8 mouse cellular contexts compared by ENCODE assay signal in the genomic region with DNA sequence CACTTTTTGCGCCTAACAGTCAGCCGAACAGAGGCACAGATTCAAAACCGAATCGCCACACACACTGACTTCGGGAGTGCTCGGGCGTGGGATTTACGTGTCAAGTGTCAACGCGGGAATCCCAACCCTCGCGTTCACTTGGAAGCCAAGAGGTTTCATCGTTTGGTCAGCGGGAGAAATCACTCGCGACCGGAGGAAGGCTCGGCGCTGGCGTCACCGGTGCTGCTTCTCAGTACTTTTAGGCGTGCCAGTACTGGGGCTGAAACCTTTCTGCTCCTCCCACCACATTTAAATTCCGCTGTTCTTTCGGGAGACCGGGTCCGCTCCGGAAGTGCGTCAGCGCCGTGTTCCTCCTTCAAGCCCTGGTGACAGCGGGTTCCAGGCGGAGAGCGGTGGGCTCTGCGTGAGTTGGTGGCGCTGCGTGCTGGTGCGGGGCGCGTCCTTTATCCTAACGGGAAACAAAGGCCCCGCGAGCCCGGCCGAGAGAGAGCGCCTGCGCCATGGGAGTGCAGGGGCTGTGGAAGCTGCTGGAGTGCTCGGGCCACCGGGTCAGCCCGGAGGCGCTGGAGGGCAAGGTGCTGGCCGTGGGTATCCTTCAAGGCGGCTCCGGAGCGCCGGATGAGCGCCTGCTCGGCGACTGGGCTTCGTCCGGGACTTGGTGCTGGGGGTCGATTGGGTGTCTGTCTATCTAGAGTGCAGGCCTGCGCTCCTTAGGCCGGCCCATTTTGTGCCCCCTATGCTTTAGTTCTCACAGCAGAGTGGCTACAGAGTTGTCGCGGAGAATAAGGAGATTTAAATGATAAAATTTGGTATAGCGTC. TPM values are rescaled to one million over a fixed set of nuclear protein-coding genes. Genes with fewer than 3 reads are reported as not detected.
DNase-seq lines count a peak whose midpoint lies in the region; ATAC-seq lines count a peak whose summit lies in the region.

A gene (plus strand): TSS at position 182 of the 819 bp plus-strand sequence.

- DNase-seq in adrenal gland, adult (ENCODE audit: inconsistent age in 2 of 2, low spot score in 1 of 2), result peak; percentile 92 to 97
- DNase-seq in embryo, embryonic 10.5 days (ENCODE audit: low spot score), result peak; percentile 94
- DNase-seq in gastrocnemius, postnatal 14 days, result peak; percentile 73
- DNase-seq in intestine, embryonic 14.5 days (ENCODE audit: low spot score), result peak; percentile 89
- DNase-seq in left cerebral cortex, postnatal 14 days (ENCODE audit: low spot score in 2 of 2), result peak; percentile 86 to 87
- DNase-seq in mesoderm, embryonic 11.5 days (ENCODE audit: low read depth, low spot score), result peak; percentile 95
- peak; percentile 82 to 91 for DNase-seq in right cerebral cortex, postnatal 36 days (ENCODE audit: low spot score in 2 of 2)
- DNase-seq in yolk sac, embryonic 10.5 days (ENCODE audit: low spot score), result peak; percentile 93

- peak within 1 kb of the TSS; percentile 93 for H3K27ac ChIP-seq in intestine, embryonic 14.5 days (ENCODE audit: low read depth)

- no peaks in the 10 kb centered on the region for H3K27me3 ChIP-seq in intestine, embryonic 14.5 days (replicated peaks; ENCODE audit: control insufficient read depth, insufficient read depth, low read length)

- peak; percentile 96 for ATAC-seq in intestine, embryonic 14.5 days (replicated peaks; ENCODE audit: low FRiP score, low TSS enrichment, low read depth)

- H3K4me3 ChIP-seq in intestine, embryonic 14.5 days (ENCODE audit: low read depth, low read length), result peak within 1 kb of the TSS; percentile 88

- H3K4me1 ChIP-seq in intestine, embryonic 14.5 days (replicated peaks; ENCODE audit: control insufficient read depth, insufficient read depth, low read length), result peaks cover 9% of the 10 kb centered on the region; the same call in 1 of the 2 replicates

- WGBS in intestine, embryonic 14.5 days, result under 1% methylated on average over 66 of the region's 66 CpGs

- intact Hi-C loops in gastrocnemius, postnatal 14 days (cut with DNase I; ENCODE audit: low total_unique reads), result no loop called here
- intact Hi-C loops in left cerebral cortex, postnatal 14 days (cut with DNase I), result no loop called here

- peak within 1 kb of the TSS; percentile 56 for H3K4me2 ChIP-seq in intestine, embryonic 14.5 days (ENCODE audit: low read length)

- peaks cover 11% of the 10 kb centered on the region for H3K36me3 ChIP-seq in intestine, embryonic 14.5 days (ENCODE audit: control insufficient read depth, insufficient read depth, low read length)

- H3K9me3 ChIP-seq in intestine, embryonic 14.5 days (ENCODE audit: control insufficient read depth, low read length), result no peaks in the 10 kb centered on the region

- peak within 1 kb of the TSS; percentile 84 for H3K9ac ChIP-seq in intestine, embryonic 14.5 days (ENCODE audit: low read length)

RNA-seq across cellular contexts. Expression of the gene that starts here (rescaled TPM):
- 10 to 100 TPM in 1 of 2 experiments, 1 to 10 TPM in 1; 9.8 to 16.6 TPM for total RNA-seq in gastrocnemius, postnatal 14 days (2021)
- polyA plus RNA-seq in intestine, embryonic 14.5 days (2014; fragmentation: Nextera tagmentation; extraction: Ambion mirVana), result 18.4 and 18.5 TPM in 2 replicates
- total RNA-seq in left cerebral cortex, postnatal 14 days (2021), result 10 to 100 TPM; 19.4 to 23.0 TPM

Comparison
In these comparisons a context has a peak if more than half of its experiments do, and no peak if none do; other contexts are left out.
1. Peak in every context shown above with its lines: DNase-seq, ATAC-seq, H3K4me3 ChIP-seq and H3K27ac ChIP-seq.